Mouse (Mus musculus): Measurements from ENCODE around the gene 4930404N11Rik.

Gene 4930404N11Rik

DNA sequence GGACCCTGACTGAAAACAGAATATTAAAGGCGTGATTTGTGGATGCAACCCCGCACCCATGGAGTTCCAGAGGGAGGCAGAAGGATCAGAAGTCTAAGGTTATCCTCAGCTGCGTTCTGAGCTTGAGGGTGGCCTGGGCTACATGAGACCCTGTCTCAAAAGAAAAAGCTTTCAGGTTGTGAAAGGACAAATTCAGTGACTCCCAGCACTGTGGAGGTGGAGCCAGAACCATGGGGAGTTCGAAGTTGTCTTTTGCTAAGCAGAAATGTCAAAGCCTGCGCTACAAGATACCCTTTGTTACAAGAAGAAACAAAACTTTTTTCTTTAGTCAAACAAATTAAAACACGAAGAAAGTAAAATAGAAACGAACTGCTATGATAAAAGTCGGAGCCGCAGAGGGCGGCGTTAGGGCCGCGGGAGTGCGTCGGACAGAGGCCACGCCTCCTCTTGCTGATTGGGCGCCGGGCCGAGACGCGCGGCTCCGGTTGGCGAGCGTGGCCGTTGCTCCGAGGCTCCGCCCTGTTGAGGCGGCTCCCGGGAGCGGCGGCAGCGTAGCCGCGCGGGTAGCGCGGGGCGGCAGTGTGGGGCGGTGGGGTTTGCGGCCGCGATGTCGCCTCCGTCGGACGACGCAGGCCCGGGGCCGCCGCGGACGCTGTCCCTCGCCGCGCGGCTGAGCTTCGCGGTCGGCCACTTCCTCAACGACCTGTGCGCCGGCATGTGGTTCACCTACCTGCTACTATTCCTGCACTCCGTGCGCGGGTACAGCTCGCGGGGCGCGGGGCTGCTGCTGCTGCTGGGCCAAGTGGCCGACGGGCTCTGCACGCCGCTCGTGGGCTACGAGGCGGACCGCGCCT lies 8.4 kb downstream of the 4930404N11Rik start, which contains the start of gene Mfsd12:
Gene Mfsd12, plus strand, starts transcription at position 501 of the 854 bp plus-strand sequence.
- in situ Hi-C loops (cut with MboI, MseI): no loop called here

DNA sequence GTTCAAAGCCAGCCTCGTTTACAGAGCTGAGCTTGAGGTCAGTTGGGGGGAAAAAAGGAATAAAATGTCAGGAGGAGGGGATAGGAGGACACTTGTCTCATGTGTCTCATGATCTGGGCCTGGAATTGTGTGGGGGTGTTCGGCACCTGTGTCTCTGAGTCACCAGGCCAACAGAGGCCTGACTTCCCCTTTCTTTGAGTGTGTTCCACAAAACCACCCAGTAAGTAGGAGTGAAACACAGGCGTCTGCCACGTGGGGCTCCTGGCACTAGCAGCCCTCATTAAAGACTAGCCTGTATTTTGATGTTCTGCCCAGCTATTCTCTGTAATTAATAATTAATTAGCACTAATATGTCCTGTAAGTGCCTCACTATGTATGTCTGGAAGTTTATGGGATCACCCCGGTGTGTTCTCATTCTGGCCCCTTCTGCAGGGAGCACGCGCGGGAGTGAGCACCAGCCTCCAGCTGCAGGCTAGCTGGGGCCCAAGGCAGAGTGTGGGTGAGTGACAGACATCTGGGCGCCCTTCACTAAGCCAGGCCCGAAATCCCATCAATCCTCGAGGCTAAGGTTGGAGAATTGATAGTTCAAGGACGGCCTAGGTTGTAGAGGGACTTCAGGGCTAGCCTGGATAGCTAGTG lies 9.1 kb downstream of the 4930404N11Rik start:
- in situ Hi-C loops (cut with MboI, MseI): no loop called here

DNA sequence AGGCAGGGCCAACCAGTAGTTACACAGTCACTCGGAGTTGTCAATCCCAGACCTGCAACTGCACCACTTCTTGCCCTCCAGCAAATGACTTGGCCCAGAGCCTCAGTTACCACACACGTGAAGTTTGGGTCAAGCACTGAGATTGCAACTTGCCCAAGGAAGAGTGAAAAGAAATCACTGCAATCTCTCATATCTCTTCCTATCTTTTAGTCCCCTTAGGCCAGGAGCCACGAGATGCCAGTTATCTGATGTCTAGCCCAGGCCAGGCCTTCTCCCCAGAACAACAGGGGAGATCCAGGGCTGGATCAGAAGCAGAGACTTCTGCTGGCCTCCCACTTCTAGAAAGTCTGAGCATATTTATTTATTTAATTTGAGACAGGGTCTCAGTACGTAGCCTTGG lies 10.1 kb downstream of the 4930404N11Rik start:
- in situ Hi-C loops (cut with MboI, MseI): no loop called here

DNA sequence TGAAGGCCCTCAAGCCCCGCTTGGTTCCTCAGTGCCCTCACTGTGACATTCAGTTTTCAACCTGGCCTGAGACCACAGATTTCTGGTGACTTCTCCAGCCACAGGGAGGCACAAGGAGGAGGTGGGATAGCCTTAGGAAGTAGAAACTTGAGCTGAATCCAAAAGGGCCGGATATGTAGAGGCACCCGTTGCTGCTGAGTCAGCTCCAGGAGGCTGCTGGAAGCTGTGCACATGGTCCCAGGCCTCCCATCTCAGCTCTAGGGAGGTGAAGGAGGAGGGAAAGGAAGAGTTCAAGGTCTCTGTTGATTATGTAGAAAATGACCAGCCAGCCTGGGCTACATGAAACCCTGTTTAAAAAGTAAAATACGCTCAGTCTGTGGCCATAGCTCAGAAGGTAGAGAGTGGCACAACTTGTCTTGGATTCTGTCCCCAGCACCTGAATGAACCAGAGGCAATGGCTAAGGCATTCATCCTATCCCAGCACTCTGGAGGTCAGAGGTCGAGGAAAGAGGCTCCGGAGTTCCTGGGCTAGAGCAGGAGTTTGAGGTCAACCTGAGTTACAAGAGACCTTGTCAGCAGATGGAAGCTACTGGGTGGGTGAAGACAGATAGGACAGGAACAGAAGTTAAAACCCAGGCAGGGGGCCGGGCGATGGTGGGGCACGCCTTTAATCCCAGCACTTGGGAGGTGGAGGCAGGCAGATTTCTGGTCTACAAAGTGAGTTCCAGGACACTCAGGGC lies 10.7 kb downstream of the 4930404N11Rik start:
- in situ Hi-C loops (cut with MboI, MseI): no loop called here

DNA sequence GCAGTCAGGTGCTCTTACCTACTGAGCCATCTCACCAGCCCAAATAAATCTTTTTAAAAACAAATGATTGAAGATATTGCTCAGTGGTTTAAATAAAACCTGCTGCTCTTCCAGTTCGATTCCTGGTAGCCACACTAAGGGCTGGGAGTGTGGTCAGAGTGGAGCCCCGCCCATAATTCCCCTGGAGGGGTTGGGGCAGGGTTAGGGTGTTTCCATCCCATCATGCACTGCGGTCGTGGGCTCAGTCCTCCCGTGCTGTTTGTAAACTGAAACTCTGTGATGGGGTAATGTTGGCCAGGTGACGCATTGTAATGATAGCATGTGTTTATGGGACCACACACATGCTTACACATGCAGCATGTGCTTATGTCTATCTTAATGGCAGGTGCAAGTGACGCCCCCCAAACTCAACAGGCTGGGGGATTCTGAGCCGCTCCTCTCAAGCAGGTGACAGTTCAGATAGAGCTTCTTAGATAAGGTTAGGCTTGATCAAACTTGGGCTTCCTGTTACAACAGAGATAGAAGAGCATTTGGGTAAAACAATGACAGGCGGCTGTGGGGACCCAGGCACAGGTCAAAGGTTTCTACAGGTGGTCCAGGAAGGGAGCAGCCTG lies 13.8 kb downstream of the 4930404N11Rik start:
- in situ Hi-C loops (cut with MboI, MseI): no loop called here

DNA sequence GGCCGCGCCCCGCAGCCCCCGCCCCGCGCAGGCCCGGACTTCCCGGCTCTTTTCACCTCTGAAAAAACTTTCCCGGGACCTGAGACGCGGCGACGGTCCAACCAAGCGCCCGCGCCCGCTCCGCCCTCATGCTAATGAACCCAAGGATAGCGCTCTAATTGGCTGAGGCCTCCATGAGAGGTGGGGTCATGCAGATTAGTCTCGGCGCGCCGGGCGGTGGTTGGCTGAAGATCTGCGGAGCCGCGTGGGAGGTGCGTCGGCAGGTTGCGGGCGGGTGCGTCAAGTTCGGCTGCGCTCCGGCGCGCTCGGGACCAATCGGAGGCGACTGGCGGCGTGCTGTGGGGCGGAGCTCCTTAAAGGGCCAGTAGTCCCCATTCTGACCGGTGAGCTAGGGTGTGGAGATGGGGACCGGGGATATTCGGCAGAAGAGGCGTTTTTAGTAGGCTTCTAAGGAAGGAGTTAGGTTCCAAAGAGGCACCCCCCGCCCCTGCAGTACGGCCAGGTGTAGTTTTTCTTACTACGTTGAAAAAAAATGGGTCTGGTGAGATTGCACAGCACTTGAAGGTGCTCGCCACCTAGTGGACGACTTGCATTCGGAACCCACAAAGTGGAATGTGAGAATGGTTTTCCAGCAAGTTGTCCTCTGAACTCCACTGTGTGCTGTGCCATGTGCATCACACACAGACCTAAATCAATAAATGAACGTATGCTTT lies 15.1 kb downstream of the 4930404N11Rik start, which contains the start of gene Hmg20b:
Gene Hmg20b, minus strand, starts transcription at position 130 of the 713 bp plus-strand sequence.
- in situ Hi-C loops (cut with MboI, MseI): no loop called here

DNA sequence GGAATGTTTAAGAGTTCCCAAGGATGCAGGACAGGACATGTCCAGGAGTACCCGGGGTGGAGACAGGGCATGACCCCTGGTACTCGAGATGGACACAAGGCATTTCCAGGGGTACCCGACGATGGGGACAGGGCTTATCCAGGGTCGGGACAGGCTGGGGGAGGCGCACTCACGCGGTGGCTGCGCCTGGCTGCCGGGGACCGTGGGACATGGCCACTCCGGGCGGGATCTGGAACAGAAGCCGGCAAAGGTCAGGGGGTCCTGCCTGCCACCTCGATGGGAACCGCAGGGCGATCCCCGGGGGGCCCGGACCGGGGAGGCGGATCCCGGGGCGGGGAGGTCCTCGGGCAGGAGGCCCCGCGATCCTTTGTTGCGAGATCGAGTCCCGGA lies 15.7 kb downstream of the 4930404N11Rik start:
- in situ Hi-C loops (cut with MboI, MseI): loop anchor here (10.0 kb wide), 1 partner anchor 295 kb away; no protein-coding TSS in a partner anchor

DNA sequence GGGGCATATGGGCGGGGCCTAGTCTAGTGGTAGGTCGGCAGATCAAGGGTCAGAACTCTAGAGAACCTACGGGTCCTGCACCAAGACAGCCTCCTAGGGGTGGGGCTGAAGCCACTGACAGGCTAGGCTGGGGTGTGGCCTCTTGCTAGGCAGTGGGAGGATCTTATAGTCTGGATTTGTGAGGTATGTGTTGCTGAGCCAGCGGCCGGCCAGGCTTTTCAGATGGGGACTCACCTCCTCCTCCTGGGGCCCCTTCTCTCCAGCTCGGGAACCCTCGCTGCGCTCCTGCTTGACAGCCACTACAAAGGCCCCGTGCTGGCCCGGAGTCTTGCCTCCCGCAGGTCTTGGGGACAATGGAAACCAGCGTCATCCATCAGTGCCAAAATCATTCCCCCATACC lies 16.5 kb downstream of the 4930404N11Rik start:
- in situ Hi-C loops (cut with MboI, MseI): loop anchor here (10.0 kb wide), 1 partner anchor 294 kb away; no protein-coding TSS in a partner anchor

DNA sequence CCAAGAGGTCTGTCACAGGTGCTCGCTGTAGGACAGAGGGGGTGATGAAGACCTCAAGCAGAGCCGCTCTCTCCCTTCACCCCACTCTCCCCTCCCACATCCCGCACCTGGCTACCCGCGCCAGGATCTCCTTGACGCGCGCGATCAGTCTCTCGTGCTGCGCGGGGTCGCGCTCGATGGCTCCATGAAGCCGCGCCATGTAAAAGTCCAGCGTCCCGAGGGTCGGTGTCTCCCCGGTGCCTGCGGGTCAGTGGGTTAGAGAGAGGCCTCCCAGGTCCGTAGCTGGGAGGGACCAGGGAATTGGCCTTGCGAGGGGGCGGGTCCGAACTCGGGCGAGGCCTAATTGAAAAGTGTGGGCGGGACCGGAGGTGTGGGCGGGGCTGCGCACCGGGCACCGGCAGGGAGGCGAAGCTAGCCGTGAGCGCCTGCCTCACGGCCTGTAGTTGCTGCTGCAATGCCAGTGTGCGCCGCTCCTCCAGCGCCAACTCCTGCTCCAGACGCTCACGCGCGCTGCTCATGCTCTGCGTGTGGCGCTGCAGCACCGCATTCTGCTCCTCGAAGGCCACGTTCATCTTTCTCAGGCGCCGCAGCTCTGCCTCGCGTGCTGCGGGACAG lies 19.1 kb downstream of the 4930404N11Rik start:
- in situ Hi-C loops (cut with MboI, MseI): loop anchor here (10.0 kb wide), 1 partner anchor 292 kb away; no protein-coding TSS in a partner anchor

DNA sequence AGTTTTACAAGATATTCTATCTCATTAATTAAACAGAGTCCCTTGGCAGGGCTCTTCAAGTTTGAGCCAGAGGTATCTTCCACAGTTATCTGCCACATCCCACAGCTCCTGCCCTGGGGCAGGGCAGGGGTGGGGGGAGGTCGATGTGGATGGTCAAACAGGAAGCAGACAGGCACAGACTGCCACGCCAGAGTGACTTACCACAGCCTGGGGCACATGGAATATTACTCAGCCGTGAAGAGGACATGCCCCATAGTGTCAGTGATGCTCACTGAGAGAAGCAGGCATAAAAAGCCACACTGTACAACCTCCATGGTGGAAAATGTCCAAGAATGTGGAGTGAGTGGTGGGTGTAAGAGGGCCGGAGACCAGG lies 20.5 kb downstream of the 4930404N11Rik start:
- in situ Hi-C loops (cut with MboI, MseI): loop anchor here (10.0 kb wide), 1 partner anchor 290 kb away; no protein-coding TSS in a partner anchor

DNA sequence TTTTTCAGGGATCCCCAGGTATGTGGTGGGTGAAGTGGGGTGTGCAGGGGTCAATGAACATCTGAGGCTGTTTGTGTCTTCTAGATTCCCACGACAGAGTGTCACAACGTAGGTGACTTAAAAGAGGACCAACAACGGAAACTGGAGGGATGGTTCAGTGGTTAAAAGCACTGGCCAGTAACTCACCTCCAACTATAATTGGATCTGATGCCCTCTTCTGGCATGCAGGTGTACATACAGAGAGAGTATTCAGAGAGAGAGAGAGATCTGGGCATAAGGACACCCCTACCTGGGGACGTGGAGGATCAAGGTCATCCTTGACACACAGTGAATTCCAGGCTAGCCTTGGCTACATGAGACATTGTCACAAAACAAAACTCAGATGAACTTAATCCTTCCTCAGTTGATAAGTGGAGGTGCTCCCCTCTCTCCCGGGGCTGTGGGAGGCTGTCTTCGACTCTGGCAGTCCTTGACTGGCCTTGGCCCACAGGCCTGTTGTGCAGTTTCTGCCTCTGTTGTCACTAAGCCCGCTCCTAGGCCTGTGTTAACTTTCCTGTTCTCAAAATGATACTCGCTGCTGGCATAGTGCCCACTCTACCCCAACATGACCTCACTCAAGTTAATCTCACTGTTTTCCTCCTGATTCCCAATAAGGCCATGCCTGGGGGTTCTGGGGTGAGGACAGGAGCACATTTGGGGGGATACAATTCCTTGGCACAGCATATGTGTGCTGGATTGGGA lies 21.0 kb downstream of the 4930404N11Rik start:
- in situ Hi-C loops (cut with MboI, MseI): loop anchor here (10.0 kb wide), 1 partner anchor 290 kb away; no protein-coding TSS in a partner anchor

DNA sequence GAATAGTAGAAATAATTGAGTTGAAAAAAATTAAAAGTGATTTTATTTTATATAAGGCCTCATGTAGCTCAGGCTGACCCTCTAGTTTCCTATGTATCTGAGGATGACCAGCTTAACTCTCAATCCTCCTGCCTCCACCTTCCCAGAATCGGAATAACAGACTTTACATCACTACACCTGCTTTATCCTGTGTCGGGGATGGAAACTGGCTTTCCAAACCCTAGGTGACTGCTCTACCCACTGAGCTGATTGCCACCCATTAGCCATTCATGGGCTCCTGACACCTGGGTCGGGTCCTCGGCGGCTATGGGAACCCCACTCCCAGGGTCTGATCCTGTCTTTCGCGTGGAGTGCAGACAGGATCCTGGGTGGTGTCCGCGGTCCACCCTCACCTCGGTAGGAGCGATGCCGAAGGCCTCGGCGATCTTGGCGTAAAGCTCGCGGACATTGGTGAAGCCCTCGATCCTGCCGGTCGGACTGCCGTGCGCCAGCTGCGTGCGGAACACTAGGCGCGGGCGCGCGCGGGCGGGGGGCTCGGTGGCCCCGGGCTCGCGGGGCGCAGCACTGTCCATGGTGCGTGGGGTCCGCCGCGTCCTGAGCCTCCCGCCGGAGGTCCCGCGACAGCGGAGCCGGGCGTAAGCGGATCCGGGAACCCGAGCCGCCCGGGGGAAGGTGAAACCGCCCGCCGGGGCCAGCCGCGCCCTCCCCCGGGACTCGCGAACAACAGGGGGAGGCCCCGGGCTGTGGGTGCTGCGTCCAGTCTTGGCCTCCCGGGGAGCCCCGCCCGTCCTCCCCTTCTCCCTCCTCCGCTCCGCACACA lies 22.7 kb downstream of the 4930404N11Rik start, which contains the start of gene Gipc3:
Gene Gipc3, minus strand, starts transcription at position 581 of the 820 bp plus-strand sequence.
- in situ Hi-C loops (cut with MboI, MseI): loop anchor here (10.0 kb wide), 1 partner anchor 288 kb away; no protein-coding TSS in a partner anchor

DNA sequence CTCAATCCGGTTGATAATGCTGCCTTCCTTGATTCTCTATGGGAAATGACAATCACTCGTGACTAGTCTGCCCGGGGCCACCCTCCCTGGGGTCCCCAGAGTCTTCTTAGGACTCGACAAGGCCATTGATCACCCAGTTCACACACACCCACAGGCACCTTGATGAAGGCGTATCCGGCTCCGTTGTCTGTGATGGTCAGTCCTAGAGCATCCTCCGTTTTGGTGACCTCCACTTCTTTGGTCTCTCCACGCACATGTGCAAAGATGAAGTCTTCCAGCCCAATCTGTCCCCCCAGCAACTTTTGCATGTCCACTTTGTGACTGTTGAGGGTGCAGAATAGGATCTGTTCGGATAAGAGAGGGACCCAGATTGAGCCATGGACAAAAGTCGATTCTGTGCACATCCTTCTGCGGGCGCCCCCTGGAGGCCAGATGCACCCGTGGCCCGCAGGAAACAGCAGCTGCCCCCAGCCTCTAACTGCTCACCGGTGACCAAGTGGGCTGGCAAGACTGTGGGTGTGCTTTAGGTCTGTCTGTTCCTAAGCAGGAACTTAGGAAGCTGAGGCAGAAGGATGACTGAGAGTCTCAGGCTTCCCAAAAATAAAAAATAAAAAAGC lies 24.2 kb downstream of the 4930404N11Rik start:
- in situ Hi-C loops (cut with MboI, MseI): loop anchor here (10.0 kb wide), 1 partner anchor 287 kb away; no protein-coding TSS in a partner anchor

DNA sequence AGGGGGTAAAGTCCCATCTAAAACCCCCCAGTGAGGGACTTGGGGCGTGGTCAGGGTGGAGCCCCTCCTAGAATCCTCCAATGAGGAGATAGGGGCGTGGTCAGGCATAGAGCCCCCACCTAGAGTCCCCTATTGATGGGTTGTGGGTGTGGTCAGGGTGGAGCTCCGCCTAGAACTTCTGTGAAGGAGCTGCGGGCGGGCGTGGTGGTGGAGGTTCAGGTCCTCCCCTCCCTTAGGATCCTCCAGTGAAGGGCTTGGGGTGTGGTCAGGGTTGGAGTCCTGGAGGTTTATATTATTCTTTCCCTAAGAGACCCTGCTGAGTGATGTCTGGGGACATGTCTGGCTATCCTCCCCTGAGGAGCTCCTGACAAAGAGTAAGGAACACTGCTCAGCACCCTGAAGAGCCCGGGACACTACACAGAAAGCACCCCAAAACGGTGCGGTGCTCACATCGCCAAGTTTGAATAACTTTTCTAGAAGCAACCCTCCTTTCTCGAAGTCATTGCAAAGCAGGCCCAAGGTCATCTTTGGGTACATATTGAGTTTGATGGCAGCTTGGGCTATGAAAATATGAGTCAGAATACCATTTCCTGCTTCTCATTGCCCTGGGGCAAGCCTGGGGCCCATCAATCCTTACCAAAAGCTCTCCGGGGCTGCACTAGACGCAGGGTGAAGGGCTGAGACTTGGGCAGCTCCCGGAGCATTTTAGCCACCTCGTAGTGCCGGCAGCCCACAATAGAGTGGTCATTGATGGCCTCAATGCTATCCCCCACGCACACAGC lies 24.9 kb downstream of the 4930404N11Rik start:
- in situ Hi-C loops (cut with MboI, MseI): loop anchor here (10.0 kb wide), 1 partner anchor 286 kb away; no protein-coding TSS in a partner anchor

DNA sequence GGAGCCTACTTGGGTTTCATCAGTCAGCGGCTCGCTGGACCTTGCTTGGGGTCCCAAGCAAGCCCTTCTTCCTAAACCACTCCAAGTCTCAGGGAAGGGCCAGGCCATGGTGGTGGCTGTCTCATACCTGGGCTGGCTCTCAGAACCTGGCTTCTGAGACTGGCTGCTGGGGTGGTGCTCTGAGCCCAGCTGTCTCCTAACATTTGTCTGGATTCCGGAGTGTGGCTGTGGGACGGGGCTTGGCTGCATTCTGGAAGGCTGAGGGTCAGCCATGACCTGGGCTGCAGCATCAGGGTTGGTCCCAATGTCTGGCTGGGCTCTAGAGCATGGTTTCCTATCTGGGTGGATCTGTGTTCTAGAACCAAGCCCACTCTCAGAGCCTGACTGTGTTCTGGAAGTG lies 29.1 kb downstream of the 4930404N11Rik start:
- in situ Hi-C loops (cut with MboI, MseI): no loop called here

DNA sequence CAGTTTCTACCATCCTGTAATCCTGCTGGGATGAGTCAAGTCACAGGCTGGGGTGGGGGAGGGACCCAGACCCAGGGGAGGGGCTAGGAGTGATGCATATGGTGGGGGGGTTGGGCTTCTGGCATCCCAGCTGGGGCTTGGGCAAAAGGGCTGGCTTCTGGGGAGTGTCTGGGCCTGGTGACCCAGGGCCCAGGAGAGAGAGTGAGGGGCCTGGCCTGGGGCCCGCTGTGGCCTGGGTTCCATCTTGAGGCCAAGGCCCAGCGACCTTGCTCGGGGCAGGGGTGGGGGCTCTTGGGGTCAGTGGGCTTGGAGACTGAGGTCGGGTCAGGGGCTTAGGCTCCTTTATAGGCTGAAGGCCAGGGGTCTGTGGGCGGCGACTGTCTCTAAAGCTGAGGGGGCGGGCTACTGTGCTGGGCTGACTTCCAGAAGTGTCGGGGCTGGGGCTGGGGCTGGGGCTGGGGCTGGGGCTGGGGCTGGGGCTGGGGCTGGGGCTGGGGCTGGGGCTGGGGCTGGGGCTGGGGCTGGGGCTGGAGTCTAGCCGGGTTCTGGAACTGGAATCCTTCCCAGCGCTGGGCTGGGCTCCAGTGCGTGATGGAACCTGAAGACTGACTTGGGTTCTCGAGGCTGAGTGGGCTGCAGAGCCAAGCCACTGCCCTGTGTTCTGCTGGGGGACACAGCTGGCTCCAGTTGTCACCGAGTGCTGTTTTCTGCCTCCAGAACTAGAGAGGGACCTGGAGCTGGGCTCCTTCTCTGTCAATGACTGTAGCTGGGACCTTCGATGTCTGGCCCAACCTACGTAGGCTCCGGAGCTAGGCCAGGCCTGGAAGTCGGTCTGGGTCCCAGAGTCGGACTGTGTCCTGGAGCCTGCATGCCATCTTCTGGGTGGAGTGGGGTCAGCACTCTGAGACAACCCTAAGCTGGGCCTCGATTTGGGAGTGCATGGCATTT lies 29.9 kb downstream of the 4930404N11Rik start:
- in situ Hi-C loops (cut with MboI, MseI): no loop called here

Measured in T-helper 2 cell (primary cell).